Mouse (Mus musculus): ENCODE results near the gene Ms4a14.
"Not testable (repeated sequence)": the region's sequence is repeated elsewhere in the genome, so short reads cannot be mapped to it uniquely, and the experiment has no call there.

Gene Ms4a14

DNA sequence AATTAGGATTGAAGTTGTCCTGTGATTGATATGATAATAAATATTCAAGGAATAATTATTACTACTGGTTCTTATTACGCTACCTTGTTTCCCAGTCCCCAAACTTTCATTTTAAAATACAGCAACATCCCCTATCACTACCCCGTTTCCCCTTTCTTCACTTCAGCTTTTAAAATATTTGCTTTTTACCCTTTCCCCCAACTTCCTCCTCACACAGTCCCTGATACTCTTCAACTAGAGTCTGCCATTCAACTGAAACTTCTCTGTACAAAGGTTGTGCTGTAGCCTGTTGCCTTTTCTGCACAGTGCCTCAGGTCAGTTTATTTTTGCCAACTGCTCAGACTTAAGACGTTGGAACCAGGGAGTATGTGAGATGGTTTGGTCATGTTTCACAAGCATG lies 50.7 kb downstream of the Ms4a14 start:
- DNase-seq (ENCODE audit: low read depth, low spot score), result no peak

DNA sequence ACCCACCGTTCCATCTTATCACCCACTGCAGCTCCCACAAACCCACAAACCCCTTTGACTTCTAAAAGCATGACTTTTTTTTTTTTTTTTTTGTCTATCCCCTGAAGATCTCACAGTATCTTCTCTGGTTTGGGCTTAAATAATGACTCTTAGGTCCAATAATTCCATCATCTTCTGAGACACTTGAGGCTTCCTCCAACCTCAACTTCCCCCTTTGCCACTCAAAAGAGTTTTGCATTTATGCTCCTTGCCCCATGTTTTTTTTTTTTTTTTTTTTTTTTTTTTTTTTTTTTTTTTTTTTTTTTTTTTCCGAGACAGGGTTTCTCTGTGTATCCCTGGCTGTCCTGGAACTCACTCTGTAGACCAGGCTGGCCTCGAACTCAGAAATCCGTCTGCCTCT lies 51.3 kb downstream of the Ms4a14 start:
- DNase-seq (ENCODE audit: low read depth, low spot score), result not testable (repeated sequence)

DNA sequence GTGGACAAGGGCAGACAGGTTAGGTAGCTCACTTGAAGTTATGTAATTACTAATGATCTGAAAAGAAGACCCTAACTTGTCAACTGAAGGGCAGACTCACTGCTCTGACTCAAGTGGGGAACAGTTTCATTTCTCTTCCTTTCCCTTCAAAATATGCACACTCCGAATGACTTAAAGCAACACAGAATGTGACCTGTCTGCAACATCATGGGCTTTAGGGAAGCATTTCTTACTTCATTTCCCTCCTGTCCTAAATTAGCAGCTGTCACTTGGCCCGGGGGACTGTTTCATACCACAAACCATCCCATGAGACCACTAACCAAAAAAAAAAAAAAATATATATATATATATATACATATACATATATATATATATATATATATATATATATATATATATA lies 52.7 kb downstream of the Ms4a14 start:
- no peak for DNase-seq (ENCODE audit: low read depth, low spot score)
